Mouse (Mus musculus) gastrocnemius, postnatal 36 days (tissue): ENCODE measurements around the gene Gosr1. TPM values are rescaled to one million over a fixed set of nuclear protein-coding genes. Genes with fewer than 3 reads are reported as not detected.
"Not testable (repeated sequence)": the region's sequence is repeated elsewhere in the genome, so short reads cannot be mapped to it uniquely, and the experiment has no call there.

ENCODE experiments used
- DNase-seq, 2 experiments: peaks; one replicate each; pipeline ENCODE4 v3.0.0; 2022
- intact Hi-C: fragments of 180-260 bp; cut with DNase I; formaldehyde crosslinking; loops from one replicate; pipeline ENCODE4 v1.15.1; 2025
- long read RNA-seq, 2 experiments: library from polyadenylated mRNA; stranded (forward); transcript quantifications; one replicate each; pipeline ENCODE4 v2.0.0; 2021
- total RNA-seq, 2 experiments: library from RNA; stranded (reverse); gene quantifications; 2 replicates each; pipeline ENCODE4 v1.2.3; 2021

Gene Gosr1
- 10 to 100 TPM; 19.3 to 20.5 TPM for total RNA-seq
- long read RNA-seq, experiment 1, full-length matches to known transcripts = 5 of 7 reads
- long read RNA-seq, experiment 1, partial matches to known transcripts = 0 of 7 reads
- long read RNA-seq, experiment 1, other reads (novel, unspliced or antisense) = 2 of 7 reads
- long read RNA-seq, experiment 2, full-length matches to known transcripts = 4 of 9 reads
- long read RNA-seq, experiment 2, partial matches to known transcripts = 1 of 9 reads
- long read RNA-seq, experiment 2, other reads (novel, unspliced or antisense) = 4 of 9 reads

GRCm38 (mm10) chr11:76763053-76763740 is at the start of gene Gosr1:
Gene Gosr1, minus strand, starts transcription at chr11:76763579.
- intact Hi-C loops = loop anchor here (2.0 kb wide), 1 partner anchor 86 kb away; no protein-coding TSS in a partner anchor

GRCm38 (mm10) chr11:76810706-76811495 is 47.5 kb upstream of the Gosr1 start:
- DNase-seq = no peak
- intact Hi-C loops = loop anchor here (5.0 kb wide), 1 partner anchor 36 kb away; the partner anchor contains the start of gene Cpd

More at GRCm38 (mm10) chr11:76763053-76763740, at the start of gene Gosr1:
- DNase-seq = peak; percentile 78 to 88

GRCm38 (mm10) chr11:76809450-76809849 is 46.1 kb upstream of the Gosr1 start:
- intact Hi-C loops = loop anchor here (5.0 kb wide), 1 partner anchor 83 kb away; no protein-coding TSS in a partner anchor
- peak in 1 of 2 experiments; percentile 16 for DNase-seq

- intact Hi-C loops = loop anchor here (5.0 kb wide), 1 partner anchor 84 kb away; no protein-coding TSS in a partner anchor
- no peak for DNase-seq
Measured at GRCm38 (mm10) chr11:76808550-76808949, 45.2 kb upstream of the Gosr1 start.

GRCm38 (mm10) chr11:76807007-76807679 is 43.8 kb upstream of the Gosr1 start:
- DNase-seq = no peak
- intact Hi-C loops = loop anchor here (5.0 kb wide), 1 partner anchor 85 kb away; no protein-coding TSS in a partner anchor

DNA sequence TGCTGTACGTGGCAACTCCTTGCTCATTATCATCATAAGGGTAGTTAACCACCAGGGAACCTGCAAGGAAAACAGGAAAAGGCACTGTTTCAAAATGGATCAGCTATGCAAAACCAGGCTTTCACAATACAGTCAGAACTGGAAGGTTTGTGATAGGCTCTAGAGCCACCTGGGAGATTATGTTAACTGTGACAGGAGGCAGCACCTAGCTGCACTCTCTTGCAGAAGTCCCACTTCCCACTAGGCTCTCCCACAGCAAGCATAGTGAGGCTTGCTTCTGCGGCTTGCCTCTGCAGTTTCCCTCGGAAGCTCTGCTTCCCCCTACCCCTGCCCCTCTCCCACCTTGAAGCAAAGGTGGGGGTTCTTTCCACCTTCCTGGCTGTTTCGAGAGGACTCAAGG is 42.6 kb upstream of the Gosr1 start:
- intact Hi-C loops = loop anchor here (5.0 kb wide), 1 partner anchor 86 kb away; no protein-coding TSS in a partner anchor
- DNase-seq = no peak

- DNase-seq = not testable (repeated sequence)
- intact Hi-C loops = loop anchor here (5.0 kb wide), 1 partner anchor 87 kb away; no protein-coding TSS in a partner anchor
Measured at GRCm38 (mm10) chr11:76805072-76805471, 41.7 kb upstream of the Gosr1 start.

GRCm38 (mm10) chr11:76803266-76803665 is 39.9 kb upstream of the Gosr1 start:
- intact Hi-C loops = no loop called here
- DNase-seq = no peak

DNA sequence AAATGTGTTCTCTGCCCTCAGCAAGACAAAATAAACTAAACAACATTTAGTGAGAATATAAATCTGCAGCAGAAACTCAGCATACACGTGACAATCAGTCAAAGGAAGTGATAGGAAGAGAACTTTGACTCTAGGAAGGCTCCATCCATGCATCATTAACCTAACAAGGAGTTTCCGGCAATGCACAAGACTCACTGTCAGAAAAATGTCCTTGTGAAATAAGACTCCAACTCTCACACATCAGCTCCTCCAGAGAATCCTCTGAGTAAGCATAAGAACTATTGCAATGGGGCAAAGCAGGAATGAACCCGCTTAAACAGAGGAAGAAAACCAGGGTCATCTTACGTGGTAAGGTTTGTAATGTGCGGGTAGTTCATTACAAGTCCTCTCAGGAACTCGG is 33.9 kb upstream of the Gosr1 start:
- intact Hi-C loops = no loop called here
- DNase-seq = no peak

- intact Hi-C loops = no loop called here
- DNase-seq = no peak
Measured at GRCm38 (mm10) chr11:76795326-76795725, 31.9 kb upstream of the Gosr1 start.

DNA sequence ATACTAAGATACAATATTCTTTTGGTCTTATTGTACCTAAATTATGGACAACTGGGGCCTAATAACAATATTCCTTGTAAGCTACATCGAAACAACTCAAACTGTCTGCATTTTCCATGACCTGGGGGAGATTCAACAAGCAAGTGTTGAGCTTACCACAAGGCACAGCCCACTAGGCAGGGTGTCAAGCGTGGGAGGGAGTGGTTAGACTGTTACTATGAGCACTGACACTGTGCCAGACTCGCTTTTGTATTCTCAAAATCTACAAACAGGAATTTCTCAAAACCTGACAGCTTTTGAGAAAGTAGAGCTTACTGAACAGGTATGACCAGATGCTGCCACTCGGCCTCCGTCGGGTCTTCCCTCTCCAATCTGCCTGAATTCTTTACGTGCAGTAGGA is 28.0 kb upstream of the Gosr1 start:
- intact Hi-C loops = no loop called here

GRCm38 (mm10) chr11:76789252-76789651 is 25.9 kb upstream of the Gosr1 start:
- intact Hi-C loops = no loop called here
- peak in 1 of 2 experiments; percentile 34 for DNase-seq

More for the DNA sequence above, 28.0 kb upstream of the Gosr1 start:
- no peak for DNase-seq

DNA sequence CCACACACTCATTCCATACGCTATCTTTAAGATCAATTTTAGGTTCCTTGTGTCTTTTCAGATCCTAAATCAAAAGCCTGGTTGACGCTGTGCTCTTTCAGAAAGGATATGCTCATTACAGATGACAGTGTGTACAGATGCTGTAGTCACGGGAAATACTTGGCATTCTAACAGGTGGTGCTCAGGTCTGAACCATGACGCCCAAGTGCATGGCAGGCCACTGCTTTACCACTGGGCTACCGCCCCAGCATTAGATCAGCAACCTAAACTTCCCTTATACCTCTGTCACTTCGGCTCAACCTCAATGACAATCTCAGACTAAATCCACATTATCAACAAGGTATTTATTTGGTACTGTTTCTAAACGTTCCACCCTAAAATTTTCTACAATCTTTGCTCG is 12.2 kb upstream of the Gosr1 start:
- intact Hi-C loops = no loop called here
- DNase-seq = no peak

DNA sequence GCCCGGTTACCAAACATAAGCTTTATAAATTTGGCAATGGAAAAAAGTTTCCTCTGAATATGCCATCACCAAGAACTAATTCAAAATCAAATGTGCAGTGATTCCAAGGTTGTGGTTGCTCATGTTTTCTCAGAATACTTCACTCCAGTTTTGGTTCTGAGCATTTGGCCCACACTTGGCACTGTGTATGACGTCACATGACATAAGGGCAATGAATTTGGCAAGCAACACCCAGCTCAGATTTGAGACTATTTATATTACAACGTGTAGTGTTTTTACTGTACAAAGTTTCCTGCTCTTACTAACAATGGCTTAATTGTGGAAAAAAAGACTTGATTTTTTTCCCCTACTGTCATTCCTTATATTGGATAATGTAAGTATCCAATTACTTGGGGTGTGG is 10.4 kb upstream of the Gosr1 start:
- DNase-seq = no peak
- intact Hi-C loops = no loop called here

- intact Hi-C loops = no loop called here
- no peak for DNase-seq
Measured at GRCm38 (mm10) chr11:76770566-76770965, 7.2 kb upstream of the Gosr1 start.

DNA sequence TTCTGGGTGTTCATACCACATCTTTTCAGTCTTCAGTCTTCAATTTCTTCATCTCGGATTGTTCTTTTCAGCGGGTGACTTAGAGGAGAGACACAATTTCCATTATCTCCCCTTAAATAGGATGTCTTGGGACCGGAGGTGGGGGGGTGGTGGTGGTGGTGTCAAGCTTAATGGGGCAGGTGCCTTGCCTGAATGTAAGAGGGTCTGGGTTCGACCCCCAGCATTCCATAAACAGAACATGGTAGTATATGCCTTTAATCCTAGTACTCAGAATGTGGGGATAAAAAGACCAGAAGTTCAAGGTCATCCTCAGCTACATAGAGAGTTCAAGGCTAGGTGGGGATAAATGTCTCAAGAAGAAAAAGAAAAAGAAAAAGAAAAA is 353 bp upstream of the Gosr1 start:
- DNase-seq = no peak
- intact Hi-C loops = loop anchor here (2.0 kb wide), 1 partner anchor 87 kb away; no protein-coding TSS in a partner anchor

DNA sequence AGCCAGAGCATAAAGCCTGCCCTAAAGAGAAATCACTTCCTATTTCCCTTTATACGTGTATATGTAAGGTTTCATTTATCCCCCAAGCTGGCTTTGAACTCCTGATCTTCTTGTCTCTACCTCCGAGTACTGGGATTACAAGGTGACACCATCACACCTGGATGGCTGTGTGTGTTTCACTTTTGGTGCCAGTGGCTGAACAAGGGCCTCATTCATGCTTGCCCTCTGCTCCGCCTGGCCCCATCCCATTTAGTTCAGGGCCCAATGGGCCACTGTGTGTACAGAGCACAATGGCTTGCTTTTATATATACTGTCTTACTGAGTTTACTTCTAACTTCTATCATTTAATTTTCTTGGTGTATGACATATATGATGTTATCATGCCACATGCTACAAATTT is 11.1 kb downstream of the Gosr1 start:
- DNase-seq = no peak
- intact Hi-C loops = no loop called here

- intact Hi-C loops = no loop called here
- DNase-seq = no peak
Measured at GRCm38 (mm10) chr11:76748819-76749218, 14.6 kb downstream of the Gosr1 start.

GRCm38 (mm10) chr11:76745921-76746320 is 17.5 kb downstream of the Gosr1 start:
- intact Hi-C loops = no loop called here

GRCm38 (mm10) chr11:76744550-76744949 is 18.8 kb downstream of the Gosr1 start:
- intact Hi-C loops = loop anchor here (5.0 kb wide), 1 partner anchor 67 kb away; the partner anchor contains the start of gene Trarg1
- DNase-seq = peak; percentile 29 to 48

More at GRCm38 (mm10) chr11:76745921-76746320, 17.5 kb downstream of the Gosr1 start:
- DNase-seq = no peak
